Mouse (Mus musculus) embryonic facial prominence, embryonic 10.5 days (tissue): ENCODE measurements around the gene Cutc. TPM values are rescaled to one million over a fixed set of nuclear protein-coding genes. Genes with fewer than 3 reads are reported as not detected.

Experiments
- DNase-seq: peaks from one replicate; pipeline ENCODE4 v3.0.0-alpha.2; 2017; ENCODE audit warnings: low spot score
- H3K27ac ChIP-seq: fragments of 300-500 bp; sonication (generic); replicated peaks from 2 replicates; pipeline ENCODE4 v1.5.1; 2016; ENCODE audit warnings: mild to moderate bottlenecking
- H3K27me3 ChIP-seq: fragments of 300-500 bp; sonication (generic); replicated peaks from 2 replicates; pipeline ENCODE4 v1.6.1; 2016; ENCODE audit warnings: low read depth, mild to moderate bottlenecking; ENCODE audit not compliant: poor library complexity, severe bottlenecking
- H3K36me3 ChIP-seq: fragments of 300-500 bp; sonication (generic); replicated peaks from 2 replicates; pipeline ENCODE4 v1.6.1; 2016; ENCODE audit warnings: mild to moderate bottlenecking, moderate library complexity
- H3K4me1 ChIP-seq: fragments of 300-500 bp; sonication (generic); 2 replicates; pipeline ENCODE4 v1.6.1; 2016
- H3K4me3 ChIP-seq: fragments of 300-500 bp; sonication (generic); 2 replicates; pipeline ENCODE4 v1.5.1; 2016; ENCODE audit warnings: mild to moderate bottlenecking, moderate library complexity
- H3K9me3 ChIP-seq: fragments of 300-500 bp; sonication (generic); 2 replicates; pipeline ENCODE4 v1.6.1; 2016; ENCODE audit warnings: mild to moderate bottlenecking
- WGBS: fragments of 180-500 bp; shearing (Covaris S2); methylation state at CpG from one replicate; pipeline ENCODE4 v1.1.7; 2016; 5-methylcytosine and 5-hydroxymethylcytosine counted together
- polyA plus RNA-seq: library from polyadenylated mRNA; unstranded; fragments of >200 nt; fragmentation: Nextera tagmentation; extraction: Ambion mirVana; gene quantifications from 2 replicates; pipeline ENCODE4 v1.2.1, GENCODE M21; 2016

Gene Cutc
- polyA plus RNA-seq, 1 experiment from 2014 or later, result 14.4 TPM

DNA sequence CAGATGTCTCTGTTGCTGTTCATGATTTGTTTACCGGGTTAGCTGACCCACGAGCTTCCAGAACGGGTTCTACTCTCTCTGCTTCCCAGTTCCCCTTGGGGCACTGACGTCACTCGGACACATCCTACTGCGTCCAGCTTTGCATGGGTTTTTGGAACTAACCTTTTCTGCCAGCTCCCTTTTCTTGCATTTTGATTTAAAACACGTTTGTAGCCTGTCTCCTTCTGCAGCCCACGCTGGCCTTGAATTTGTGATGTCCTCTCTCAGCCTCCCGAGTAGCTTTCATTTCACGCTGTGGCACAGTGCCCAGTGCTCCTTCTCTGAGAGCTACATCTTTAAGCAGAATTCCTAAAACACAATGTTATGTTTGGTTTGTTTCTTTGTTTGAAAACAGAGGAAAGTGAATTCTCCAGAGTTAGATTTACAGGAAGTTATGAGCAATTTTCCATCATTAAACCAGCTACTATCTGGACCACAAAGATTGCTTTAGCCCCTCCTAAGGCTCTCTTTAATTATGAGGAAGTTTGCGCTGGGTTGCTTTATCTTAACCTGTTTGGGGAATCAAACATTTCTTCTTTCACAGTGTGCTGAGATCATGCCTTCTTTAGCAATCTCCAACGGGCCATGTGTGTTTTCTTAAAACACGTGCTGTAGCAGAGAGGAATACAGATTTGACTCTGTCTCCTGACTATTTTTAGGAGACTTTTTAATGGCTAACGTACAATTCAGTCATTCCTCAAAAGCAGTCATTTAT is 63.0 kb downstream of the Cutc start:
- no peak overlapping the region for H3K4me3 ChIP-seq
- no peak overlapping the region for H3K27ac ChIP-seq
- DNase-seq, result no peak
- H3K36me3 ChIP-seq, result no peaks in the 10 kb centered on the region
- H3K27me3 ChIP-seq, result no peaks in the 10 kb centered on the region; the same call in 1 of the 2 replicates
- WGBS, result 82% methylated on average over 14 of the region's 14 CpGs
- H3K4me1 ChIP-seq, result 0 out of 2 replicates have a peak, but pooled peaks cover 3% of the 10 kb centered on the region
- H3K9me3 ChIP-seq, result no peaks in the 10 kb centered on the region

Other genes with a start within 250 kb of the Cutc start
- 55.4 and 57.9 TPM in 2 replicates for gene Got1, start 228.4 kb upstream of the Cutc start, polyA plus RNA-seq
- gene Nkx2-3, start 140.7 kb upstream of the Cutc start, polyA plus RNA-seq, result 3.7 and 4.1 TPM in 2 replicates
- 10.3 and 10.9 TPM in 2 replicates for gene Slc25a28, start 78.1 kb upstream of the Cutc start, polyA plus RNA-seq
- 8.9 and 9.8 TPM in 2 replicates for gene Entpd7, start 63.3 kb upstream of the Cutc start, polyA plus RNA-seq
- gene Cox15, start within 50 bp of the Cutc start, polyA plus RNA-seq, result 10.9 and 16.2 TPM in 2 replicates
- 0.05 TPM in 1 of 2 replicates, not detected in the other for gene Abcc2, start 29.2 kb downstream of the Cutc start, polyA plus RNA-seq
- 20.4 and 20.8 TPM in 2 replicates for gene Dnmbp, start 187.2 kb downstream of the Cutc start, polyA plus RNA-seq
- gene Cpn1, start 233.6 kb downstream of the Cutc start, polyA plus RNA-seq, result 0.07 and 0.13 TPM in 2 replicates